Mouse (Mus musculus) CH12.LX (cell line): ENCODE data around the gene Ppp2r3a. TPM values are rescaled to one million over a fixed set of nuclear protein-coding genes. Genes with fewer than 3 reads are reported as not detected.

Experiments used
- DNase-seq: peaks from one replicate; pipeline ENCODE4 v3.0.0-alpha.2; 2013; ENCODE audit errors: extremely low read depth
- H3K27ac ChIP-seq: 2 replicates; pipeline ENCODE4 v1.5.1; 2012; ENCODE audit warnings: low read depth, mild to moderate bottlenecking, control low read depth, moderate library complexity; ENCODE audit not compliant: insufficient read depth
- H3K27me3 ChIP-seq: replicated peaks from 2 replicates; pipeline ENCODE3; 2012; ENCODE audit warnings: inconsistent platforms
- H3K36me3 ChIP-seq, 2 experiments: replicated peaks in 1 of 2; 2 replicates each; pipeline versions ENCODE3 to v1.6.1; 2012; ENCODE audit warnings: inconsistent platforms in 1 of 2, low read length in 1 of 2, mild to moderate bottlenecking in 1 of 2, mixed read lengths in 1 of 2, moderate library complexity in 1 of 2; ENCODE audit not compliant: control insufficient read depth in 1 of 2, insufficient read depth in 1 of 2
- H3K4me1 ChIP-seq, 2 experiments: 2 replicates each; pipeline ENCODE4 v1.6.1; 2012; ENCODE audit warnings: inconsistent platforms in 1 of 2, moderate library complexity in 1 of 2; ENCODE audit not compliant: insufficient read depth in 2 of 2, control insufficient read depth in 1 of 2
- H3K4me2 ChIP-seq: 2 replicates; pipeline ENCODE4 v1.6.1; 2012; ENCODE audit warnings: low read depth, mild to moderate bottlenecking, control low read depth; ENCODE audit not compliant: poor library complexity, insufficient read depth, severe bottlenecking
- H3K4me3 ChIP-seq, 3 experiments: fragments of 150-350 bp in 1 of 3; sonication (generic) in 1 of 3; replicated peaks in 1 of 3; 2 replicates each; pipeline versions ENCODE3 to v1.5.1; 2011 to 2012; ENCODE audit warnings: low read depth in 2 of 3, low read length in 2 of 3, mild to moderate bottlenecking in 2 of 3, moderate library complexity in 2 of 3, control low read depth in 1 of 3, improper control_type of control experiment in 1 of 3, inconsistent platforms in 1 of 3, mixed read lengths in 1 of 3; ENCODE audit not compliant: poor library complexity in 1 of 3
- H3K79me2 ChIP-seq: replicated peaks from 2 replicates; pipeline ENCODE4 v1.6.1; 2012; ENCODE audit warnings: mild to moderate bottlenecking, moderate library complexity; ENCODE audit not compliant: control insufficient read depth, poor library complexity, insufficient read depth, severe bottlenecking; ENCODE audit errors: extremely low read depth
- H3K9ac ChIP-seq: 2 replicates; pipeline ENCODE4 v1.6.1; 2012; ENCODE audit warnings: low read depth, mild to moderate bottlenecking, control low read depth, moderate library complexity; ENCODE audit not compliant: insufficient read depth
- H3K9me3 ChIP-seq: replicated peaks from 2 replicates; pipeline ENCODE3; 2012; ENCODE audit warnings: low read length, inconsistent platforms, mixed read lengths
- CHD2 ChIP-seq: IDR thresholded peaks from 2 replicates; pipeline ENCODE4 v1.6.1; 2011; ENCODE audit warnings: low read length, improper control_type of control experiment
- ELF1 ChIP-seq: IDR thresholded peaks from 2 replicates; pipeline ENCODE4 v1.6.1; 2014; ENCODE audit warnings: low read depth, mild to moderate bottlenecking, inconsistent platforms, low read length, improper control_type of control experiment
- EP300 ChIP-seq: IDR thresholded peaks from 2 replicates; pipeline ENCODE4 v1.6.1; 2011; ENCODE audit warnings: low read length, improper control_type of control experiment
- ETS1 ChIP-seq: conservative IDR thresholded peaks from 2 replicates; pipeline ENCODE4 v1.6.1; 2012; ENCODE audit warnings: low read depth, mild to moderate bottlenecking, inconsistent platforms, low read length, improper control_type of control experiment, moderate library complexity
- HCFC1 ChIP-seq: IDR thresholded peaks from 2 replicates; pipeline ENCODE4 v1.6.1; 2012; ENCODE audit warnings: low read depth, mild to moderate bottlenecking, inconsistent platforms, low read length, improper control_type of control experiment
- IRF4 ChIP-seq: IDR thresholded peaks from 2 replicates; pipeline ENCODE4 v1.6.1; 2014; ENCODE audit warnings: low read depth, mild to moderate bottlenecking, inconsistent platforms, low read length, improper control_type of control experiment
- JUN ChIP-seq: IDR thresholded peaks from 2 replicates; pipeline ENCODE4 v1.6.1; 2011; ENCODE audit warnings: low read depth, mild to moderate bottlenecking, low read length, improper control_type of control experiment, moderate library complexity; ENCODE audit not compliant: insufficient read depth
- KAT2A ChIP-seq: IDR thresholded peaks from 2 replicates; pipeline ENCODE4 v1.6.1; 2012; ENCODE audit warnings: low read length, improper control_type of control experiment, inconsistent platforms; ENCODE audit not compliant: insufficient replicate concordance
- MAFK ChIP-seq: IDR thresholded peaks from 2 replicates; pipeline ENCODE4 v1.6.1; 2011; ENCODE audit warnings: low read length, improper control_type of control experiment; ENCODE audit not compliant: insufficient replicate concordance
- MAZ ChIP-seq: IDR thresholded peaks from 2 replicates; pipeline ENCODE4 v1.6.1; 2012; ENCODE audit warnings: low read depth, mild to moderate bottlenecking, inconsistent platforms, low read length, improper control_type of control experiment, moderate library complexity
- MYC ChIP-seq: IDR thresholded peaks from 2 replicates; pipeline ENCODE4 v1.6.1; 2011; ENCODE audit warnings: low read depth, mild to moderate bottlenecking, improper control_type of control experiment, low read length
- NELFE ChIP-seq: IDR thresholded peaks from 2 replicates; pipeline ENCODE4 v1.6.1; 2011; ENCODE audit warnings: low read depth, low read length, improper control_type of control experiment
- NRF1 ChIP-seq: IDR thresholded peaks from 2 replicates; pipeline ENCODE4 v1.6.1; 2014; ENCODE audit warnings: low read depth, mild to moderate bottlenecking, inconsistent platforms, low read length, improper control_type of control experiment, moderate library complexity
- RCOR1 ChIP-seq: conservative IDR thresholded peaks from 2 replicates; pipeline ENCODE4 v1.6.1; 2012; ENCODE audit warnings: low read depth, mild to moderate bottlenecking, inconsistent platforms, low read length, improper control_type of control experiment
- SIN3A ChIP-seq: IDR thresholded peaks from 2 replicates; pipeline ENCODE4 v1.6.1; 2012; ENCODE audit warnings: low read length, improper control_type of control experiment, inconsistent platforms
- TBP ChIP-seq: conservative IDR thresholded peaks from 2 replicates; pipeline ENCODE4 v1.6.1; 2011; ENCODE audit warnings: low read depth, low read length, improper control_type of control experiment
- UBTF ChIP-seq: IDR thresholded peaks from 2 replicates; pipeline ENCODE4 v1.6.1; 2012; ENCODE audit warnings: low read depth, mild to moderate bottlenecking, inconsistent platforms, low read length, improper control_type of control experiment, moderate library complexity
- USF1 ChIP-seq: IDR thresholded peaks from 2 replicates; pipeline ENCODE4 v1.6.1; 2014; ENCODE audit warnings: low read depth, mild to moderate bottlenecking, inconsistent platforms, low read length, improper control_type of control experiment
- ZC3H11A ChIP-seq: IDR thresholded peaks from 2 replicates; pipeline ENCODE4 v1.6.1; 2012; ENCODE audit warnings: low read depth, mild to moderate bottlenecking, inconsistent platforms, low read length, improper control_type of control experiment
- ZKSCAN1 ChIP-seq: IDR thresholded peaks from 2 replicates; pipeline ENCODE4 v1.6.1; 2012; ENCODE audit warnings: low read depth, inconsistent platforms, low read length, improper control_type of control experiment, borderline replicate concordance
- dilution Hi-C: fragments of 300-500 bp; cut with MboI; formaldehyde crosslinking; loops from 2 replicates; pipeline ENCODE4 v1.14.3; 2020; ENCODE audit warnings: low sequenced_read_pairs; ENCODE audit not compliant: extremely low pct_unique_long_range_greater_than_20kb, extremely low pct_ligation_motif_present
- in situ Hi-C: fragments of 300-500 bp; cut with MboI; formaldehyde crosslinking; loops from 3 replicates; pipeline ENCODE4 v1.14.3; 2019; ENCODE audit warnings: low sequenced_read_pairs, low pct_ligation_motif_present, low pct_unique_long_range_greater_than_20kb, mixed read lengths
- polyA plus RNA-seq: library from polyadenylated mRNA; unstranded; fragments of >175 nt; gene quantifications from 2 replicates; pipeline ENCODE4 v1.2.1, GENCODE M21; 2012; ENCODE audit warnings: low read depth; ENCODE audit not compliant: insufficient read length
- total RNA-seq, 2 experiments: library from RNA; depleted of rRNA; stranded (reverse); fragments of 300-350 nt in 1 of 2; fragments of >200 nt in 1 of 2; gene quantifications; 2 replicates each; pipeline ENCODE4 v1.2.3; 2012 to 2014

Ppp2r3a gene
- total and polyA plus RNA-seq, 3 experiments: 1.2 to 2.1 (median 1.8) TPM

DNA sequence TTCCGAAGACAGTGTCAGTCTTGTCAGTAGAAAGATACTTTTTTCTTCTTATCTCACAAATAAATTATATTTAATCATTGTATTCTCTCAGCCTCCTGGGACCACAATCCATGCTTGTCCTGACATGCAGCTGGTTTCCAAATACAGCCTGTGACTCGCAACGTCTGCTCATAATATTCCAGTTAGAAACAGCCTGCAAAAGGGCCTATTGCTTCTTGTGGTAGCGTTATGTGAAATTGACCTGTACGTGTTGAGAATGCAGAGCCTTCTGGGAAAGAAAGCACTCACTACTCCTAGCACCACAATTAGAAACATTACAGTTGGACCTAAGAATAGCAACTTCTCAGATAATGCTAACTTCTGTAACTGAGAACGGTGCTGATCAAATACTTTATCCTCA is 52.8 kb downstream of the Ppp2r3a start:
- Histone ChIP-seq H3K4me2 (no peak overlapping the region), H3K9me3 (no peaks in the 10 kb centered on the region), H3K27ac (no peak overlapping the region), H3K27me3 (no peaks in the 10 kb centered on the region), H3K79me2 (no peaks in the 10 kb centered on the region), H3K4me1 (no peaks in the 10 kb centered on the region), H3K4me3 (no peak overlapping the region), H3K36me3 (no peaks in the 10 kb centered on the region), H3K9ac (no peak overlapping the region)
- dilution Hi-C loops: no loop called here
- no peak for DNase-seq
- TF ChIP-seq CHD2 (no peak), NRF1 (no peak), ETS1 (no peak), IRF4 (no peak), ELF1 (no peak), RCOR1 (no peak), ZC3H11A (no peak), NELFE (no peak), USF1 (no peak), EP300 (no peak), MAZ (no peak)
- in situ Hi-C loops: no loop called here

DNA sequence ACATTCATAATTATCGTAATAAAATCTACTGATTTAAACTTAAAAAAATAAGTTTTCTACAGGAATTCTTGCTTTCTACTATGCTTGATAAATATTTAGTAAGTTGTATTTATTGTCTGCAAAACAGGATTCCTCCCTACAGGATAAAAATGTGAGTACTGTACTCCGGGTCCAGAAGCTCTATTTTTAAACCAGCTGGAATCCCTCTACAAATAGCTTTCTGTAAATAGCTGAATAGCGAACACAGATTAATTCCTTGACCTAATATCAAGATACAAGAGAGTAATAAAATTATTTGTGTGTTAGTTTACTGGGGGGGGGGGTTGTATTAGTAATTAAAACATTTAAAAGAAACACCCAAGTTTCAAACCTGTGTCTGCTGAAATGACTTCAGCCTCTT is 53.3 kb downstream of the Ppp2r3a start:
- H3K27ac ChIP-seq: no peak overlapping the region
- DNase-seq: no peak
- dilution Hi-C loops (no loop called here), in situ Hi-C loops (no loop called here)
- no peaks in the 10 kb centered on the region for H3K36me3 ChIP-seq
- H3K9ac ChIP-seq: no peak overlapping the region
- TF ChIP-seq HCFC1 (no peak), CHD2 (no peak), ZKSCAN1 (no peak), UBTF (no peak), IRF4 (no peak), KAT2A (no peak), JUN (no peak), MAFK (no peak), ETS1 (no peak), TBP (no peak), SIN3A (no peak), MYC (no peak), ELF1 (no peak)
- no peaks in the 10 kb centered on the region for H3K4me1 ChIP-seq
- H3K4me2 ChIP-seq: no peak overlapping the region
- H3K79me2 ChIP-seq: no peaks in the 10 kb centered on the region
- H3K4me3 ChIP-seq: no peak overlapping the region
- H3K9me3 ChIP-seq: no peaks in the 10 kb centered on the region
- no peaks in the 10 kb centered on the region for H3K27me3 ChIP-seq
